16 mouse cellular contexts compared by ENCODE assay signal in genomic region chr13:42999287-42999686, GRCm38 (mm10).
"Had no signal": no experiment of that assay in that cellular context is flagged by ENCODE, and none has a peak within 500 bp of the region (broad histone marks: within the 10 kb centered on the region; RNA-seq: fewer than 3 reads in every experiment).

No protein-coding gene starts in this region.

- DNase-seq: retina, postnatal 1 day; right cerebral cortex, adult 18-20 months; right cerebral cortex, postnatal 14 days; right cerebral cortex, postnatal 4 days; spleen, adult 18-20 months; thymus, adult 18-20 months; thymus, adult 2 months; thymus, postnatal 14 days; thymus, postnatal 25 days; thymus, postnatal 36 days; thymus, postnatal 4 days had no signal

- H3K4me1 ChIP-seq: neural tube, embryonic 12.5 days; stomach, embryonic 15.5 days had no signal

- H3K9me3 ChIP-seq: neural tube, embryonic 12.5 days; neural tube, embryonic 13.5 days; neural tube, embryonic 15.5 days; stomach, embryonic 15.5 days had no signal

- H3K36me3 ChIP-seq: neural tube, embryonic 12.5 days; neural tube, embryonic 13.5 days; neural tube, embryonic 15.5 days; stomach, embryonic 15.5 days had no signal

- H3K4me3 ChIP-seq: neural tube, embryonic 12.5 days; neural tube, embryonic 13.5 days; neural tube, embryonic 15.5 days; stomach, embryonic 15.5 days had no signal

- H3K27ac ChIP-seq: neural tube, embryonic 12.5 days; neural tube, embryonic 13.5 days; neural tube, embryonic 15.5 days; stomach, embryonic 15.5 days; stomach, postnatal 0 days had no signal

- H3K9ac ChIP-seq: neural tube, embryonic 12.5 days; neural tube, embryonic 13.5 days; neural tube, embryonic 15.5 days; stomach, embryonic 15.5 days had no signal

- H3K4me2 ChIP-seq: neural tube, embryonic 12.5 days; neural tube, embryonic 13.5 days; neural tube, embryonic 15.5 days; stomach, embryonic 15.5 days had no signal

- H3K27me3 ChIP-seq: neural tube, embryonic 12.5 days; neural tube, embryonic 13.5 days; neural tube, embryonic 15.5 days; stomach, embryonic 15.5 days had no signal
